Mouse (Mus musculus) cerebellum, adult 18-20 months (tissue): ENCODE measurements at regions not wholly inside any gene's neighbourhood (a gene's known extent, or its start where the extent isn't known, plus 50 kb on each side); places are given as distances from the start of the nearest gene placed in this dataset.
A peak's percentile ranks its signal among the peaks of the same experiment; 100 is the strongest.

Experiments used
- DNase-seq, 2 experiments: peaks; one replicate each; pipeline ENCODE4 v3.0.0; 2021

DNA sequence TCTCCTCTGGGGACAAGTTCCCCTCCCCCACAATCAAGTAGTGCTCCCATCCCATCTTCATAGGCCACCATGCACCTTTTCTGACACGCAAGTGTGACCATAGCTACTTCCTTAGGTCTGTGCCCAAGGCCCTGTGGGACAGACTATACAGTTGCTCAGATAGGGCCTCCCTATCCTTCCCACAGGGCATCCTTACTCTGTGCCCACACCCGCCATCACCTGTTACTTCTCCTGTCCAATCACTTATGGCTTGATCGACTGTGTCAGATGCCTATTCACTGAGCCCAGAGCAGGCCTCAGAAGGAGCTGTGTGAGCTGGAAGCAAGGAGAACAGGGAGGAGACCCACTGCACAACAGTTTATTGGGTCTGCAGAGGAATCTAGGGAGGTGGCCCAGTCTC is 56.6 kb upstream of the Lrpap1 start:
- DNase-seq = no peak

DNA sequence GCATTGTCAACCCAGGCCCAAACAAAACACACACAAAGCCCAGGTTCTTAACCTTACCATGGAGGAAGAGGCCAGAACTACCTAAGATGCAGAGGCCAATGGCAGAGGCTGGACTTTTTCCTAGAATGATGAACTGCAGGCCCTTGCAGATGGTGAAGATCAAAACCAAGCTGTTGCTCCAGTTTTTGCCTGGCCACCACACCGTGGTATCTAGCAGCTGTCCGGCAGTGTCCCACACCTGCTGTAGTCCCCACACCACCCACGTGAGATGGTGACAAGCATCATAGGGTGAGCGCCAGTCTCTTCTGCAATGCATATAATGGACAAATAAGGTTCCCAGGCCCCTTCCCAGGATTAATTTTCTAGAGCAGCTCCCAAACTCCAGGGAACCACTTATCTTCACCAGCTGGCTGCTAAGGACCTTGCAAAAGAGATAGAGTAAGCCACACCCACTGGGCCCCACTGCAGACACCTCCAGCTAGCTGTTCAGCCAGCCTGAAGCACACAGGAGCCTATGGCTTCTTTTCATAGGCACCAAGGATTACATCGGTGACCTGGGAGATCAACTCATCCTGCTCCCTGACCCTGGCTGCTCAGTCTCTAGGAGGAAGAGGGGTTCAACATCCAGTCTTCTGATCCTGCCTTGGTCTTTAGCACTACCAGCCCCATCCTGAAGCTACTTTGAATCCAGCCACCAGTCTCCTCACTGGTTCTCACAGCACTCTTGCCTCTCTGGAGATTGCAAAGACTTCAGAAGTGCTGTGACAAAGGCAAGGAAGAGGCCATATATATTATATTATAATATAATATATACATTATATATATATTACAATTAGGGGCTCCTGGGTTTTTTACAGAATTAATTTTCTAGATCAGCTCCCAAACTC is 55.6 kb upstream of the Lrpap1 start:
- no peak for DNase-seq

DNA sequence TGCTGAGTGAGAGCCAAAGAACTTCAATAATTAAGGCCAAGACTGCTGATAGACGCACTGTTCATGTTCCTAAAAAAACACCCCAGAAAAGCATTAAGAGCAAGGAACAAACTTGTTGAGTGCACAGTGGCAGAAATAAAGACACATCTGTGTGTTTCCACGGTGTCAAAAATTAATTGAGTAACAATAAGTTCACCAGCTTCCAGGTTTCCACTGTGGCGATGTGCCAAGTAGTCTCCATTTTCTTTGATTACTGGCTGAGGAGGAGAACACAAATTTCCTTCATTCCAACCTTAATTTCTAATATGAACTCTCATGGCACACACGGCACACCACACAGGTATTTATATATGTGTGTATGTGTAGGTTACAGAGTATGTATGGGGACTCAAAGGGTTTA is 54.3 kb upstream of the Lrpap1 start:
- DNase-seq = no peak

DNA sequence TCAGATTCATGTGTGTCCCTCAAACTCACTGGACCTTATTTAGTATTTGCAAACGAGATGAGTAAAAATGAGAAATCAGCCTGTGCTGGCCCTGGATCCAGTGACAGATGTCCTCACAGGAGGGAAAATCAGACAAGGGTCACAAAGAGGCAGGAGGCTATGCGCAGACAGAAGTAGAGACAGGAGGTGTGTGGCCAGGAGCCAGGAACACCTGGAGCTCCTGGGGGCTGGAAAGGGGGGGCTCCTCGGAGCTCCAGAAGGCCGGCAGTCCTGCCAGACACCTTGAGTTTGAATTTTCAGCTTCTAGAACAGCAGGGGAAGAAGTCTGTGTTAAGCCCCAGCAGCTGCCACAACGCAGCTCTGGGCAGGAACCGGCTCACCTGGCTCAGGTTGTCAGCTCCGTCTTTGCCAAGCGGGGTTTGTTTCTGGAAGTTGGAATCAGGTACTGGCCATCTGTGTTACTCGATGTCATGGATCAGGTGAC is 53.7 kb upstream of the Lrpap1 start:
- peak; percentile 81 to 84 for DNase-seq

DNA sequence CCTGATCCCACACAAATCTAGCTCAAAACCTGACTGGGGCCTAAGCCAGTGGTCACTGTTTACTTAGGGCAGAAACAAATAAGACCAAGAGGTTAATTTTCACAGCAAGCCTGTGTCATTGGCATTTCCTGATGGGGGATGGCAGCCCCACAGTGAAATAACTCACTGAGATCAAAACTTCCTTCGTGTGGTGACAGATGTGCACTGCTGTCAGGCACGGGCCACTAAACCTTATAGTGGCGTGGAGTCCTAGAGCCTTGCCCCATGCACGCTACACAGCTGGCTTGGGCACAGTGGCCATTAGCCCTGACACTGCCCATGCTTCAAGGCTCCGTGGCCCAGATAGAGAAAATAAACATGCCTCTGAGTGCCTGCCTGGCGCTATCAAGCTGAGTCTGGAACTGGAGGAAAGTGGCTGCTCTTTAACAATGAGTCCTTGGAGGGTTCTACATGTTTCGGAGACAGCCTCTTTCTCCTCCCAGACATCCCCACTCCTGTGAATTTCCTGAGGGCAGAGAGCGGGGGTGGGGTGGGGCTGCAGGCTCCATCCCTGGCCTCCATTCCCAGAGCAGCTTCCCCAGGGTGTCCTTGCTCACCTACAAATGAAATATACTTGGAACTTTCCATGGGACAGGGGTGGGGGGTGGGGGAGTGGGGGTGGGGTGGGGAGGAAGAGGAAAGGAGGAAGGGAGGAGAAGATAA is 52.9 kb upstream of the Lrpap1 start:
- no peak for DNase-seq

DNA sequence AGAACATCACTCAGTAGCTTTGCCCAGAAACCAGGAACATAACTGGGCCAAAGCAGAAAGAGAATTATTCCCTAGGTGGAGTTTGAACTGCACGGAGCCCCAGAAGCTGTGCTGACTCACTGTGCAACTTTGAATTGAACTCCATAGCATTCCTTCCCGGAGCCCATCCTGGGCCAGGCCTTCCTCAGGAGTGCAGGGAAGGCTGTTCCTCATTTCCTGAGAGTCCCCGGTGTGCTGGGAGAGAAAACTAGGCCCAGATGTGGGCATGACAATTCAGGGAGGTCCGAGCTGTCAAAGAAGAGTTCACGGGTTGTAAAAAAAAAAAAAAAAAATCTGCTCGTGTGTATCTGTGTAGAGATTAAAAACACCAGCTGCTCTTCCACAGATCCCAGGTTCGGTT is 50.8 kb upstream of the Lrpap1 start:
- no peak for DNase-seq

DNA sequence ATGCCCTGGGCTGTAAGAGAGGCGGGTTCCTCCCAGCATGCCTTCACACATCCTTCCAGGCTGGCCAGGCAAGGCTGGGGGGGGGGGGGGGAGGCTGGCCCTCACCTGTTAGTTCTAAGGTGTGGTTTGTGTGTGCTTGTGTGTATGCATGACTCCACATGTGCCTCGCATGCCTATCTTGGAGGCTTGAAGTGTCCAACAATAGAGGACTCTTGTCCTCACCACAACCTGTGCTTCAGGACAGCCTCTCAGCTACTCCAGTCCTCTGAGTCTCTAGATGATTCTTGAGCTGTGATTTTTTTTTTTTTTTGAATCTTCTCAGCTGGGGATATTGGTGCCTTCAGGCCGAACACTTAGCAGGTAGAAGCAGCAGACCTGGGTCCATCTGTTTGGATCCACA is 50.2 kb upstream of the Lrpap1 start:
- DNase-seq = no peak
